Mouse (Mus musculus): ENCODE results near the gene Has3. TPM values are rescaled to one million over a fixed set of nuclear protein-coding genes. Genes with fewer than 3 reads are reported as not detected.
"Not testable (repeated sequence)": the region's sequence is repeated elsewhere in the genome, so short reads cannot be mapped to it uniquely, and the experiment has no call there.

Has3 gene
- polyA plus RNA-seq, 1 experiment: 0.46 TPM

- H3K9ac ChIP-seq (ENCODE audit: low read depth, poor library complexity, severe bottlenecking): no peak overlapping the region
- no peak overlapping the region for H3K27ac ChIP-seq (ENCODE audit: insufficient read depth, low read length)
- peaks cover 59% of the 10 kb centered on the region for H3K36me3 ChIP-seq (ENCODE audit: control insufficient read depth, insufficient read depth, low read length, poor library complexity, severe bottlenecking)
- no peaks in the 10 kb centered on the region for H3K4me1 ChIP-seq (ENCODE audit: control insufficient read depth, insufficient read depth, low read length)
- H3K4me3 ChIP-seq (ENCODE audit: low read depth, low read length): no peak overlapping the region
- TF ChIP-seq EP300 (IDR thresholded peaks at IDR 0.05; ENCODE audit: insufficient read depth, low read depth, low read length) (no peak), POLR2A (IDR thresholded peaks at IDR 0.05; ENCODE audit: insufficient read depth, low read length) (no peak), CTCF (IDR thresholded peaks at IDR 0.05; ENCODE audit: low read depth, low read length) (no peak)
- no peaks in the 10 kb centered on the region for H3K27me3 ChIP-seq (ENCODE audit: control insufficient read depth, insufficient read depth, low read length, poor library complexity, severe bottlenecking)
- no peaks in the 10 kb centered on the region for H3K9me3 ChIP-seq (replicated peaks; ENCODE audit: control insufficient read depth, insufficient read depth, low read length, poor library complexity, severe bottlenecking)
These were observed 10.2 kb downstream of the Has3 start for GRCm38 (mm10) chr8:106880121-106880707.

- H3K9ac ChIP-seq (ENCODE audit: low read depth, poor library complexity, severe bottlenecking); H3K9me3 ChIP-seq (replicated peaks; ENCODE audit: control insufficient read depth, insufficient read depth, low read length, poor library complexity, severe bottlenecking); H3K27ac ChIP-seq (ENCODE audit: insufficient read depth, low read length); H3K4me1 ChIP-seq (ENCODE audit: control insufficient read depth, insufficient read depth, low read length); H3K27me3 ChIP-seq (ENCODE audit: control insufficient read depth, insufficient read depth, low read length, poor library complexity, severe bottlenecking); H3K4me3 ChIP-seq (ENCODE audit: low read depth, low read length): not testable (repeated sequence)
- H3K36me3 ChIP-seq (ENCODE audit: control insufficient read depth, insufficient read depth, low read length, poor library complexity, severe bottlenecking): peaks cover 71% of the 10 kb centered on the region
These were observed 14.1 kb downstream of the Has3 start for GRCm38 (mm10) chr8:106884094-106884493.

- not testable (repeated sequence) for H3K9ac ChIP-seq (ENCODE audit: low read depth, poor library complexity, severe bottlenecking); H3K27ac ChIP-seq (ENCODE audit: insufficient read depth, low read length); H3K27me3 ChIP-seq (ENCODE audit: control insufficient read depth, insufficient read depth, low read length, poor library complexity, severe bottlenecking); H3K4me1 ChIP-seq (ENCODE audit: control insufficient read depth, insufficient read depth, low read length); H3K4me3 ChIP-seq (ENCODE audit: low read depth, low read length); H3K9me3 ChIP-seq (replicated peaks; ENCODE audit: control insufficient read depth, insufficient read depth, low read length, poor library complexity, severe bottlenecking)
- H3K36me3 ChIP-seq (ENCODE audit: control insufficient read depth, insufficient read depth, low read length, poor library complexity, severe bottlenecking): peaks cover 67% of the 10 kb centered on the region
These were observed 14.9 kb downstream of the Has3 start for GRCm38 (mm10) chr8:106884826-106885400.

GRCm38 (mm10) chr8:106887336-106888189 is 17.5 kb downstream of the Has3 start:
- Histone ChIP-seq H3K27me3 (ENCODE audit: control insufficient read depth, insufficient read depth, low read length, poor library complexity, severe bottlenecking) (no peaks in the 10 kb centered on the region), H3K36me3 (ENCODE audit: control insufficient read depth, insufficient read depth, low read length, poor library complexity, severe bottlenecking) (peaks cover 51% of the 10 kb centered on the region), H3K4me3 (ENCODE audit: low read depth, low read length) (no peak overlapping the region), H3K9me3 (replicated peaks; ENCODE audit: control insufficient read depth, insufficient read depth, low read length, poor library complexity, severe bottlenecking) (no peaks in the 10 kb centered on the region), H3K27ac (ENCODE audit: insufficient read depth, low read length) (no peak overlapping the region), H3K4me1 (ENCODE audit: control insufficient read depth, insufficient read depth, low read length) (no peaks in the 10 kb centered on the region), H3K9ac (ENCODE audit: low read depth, poor library complexity, severe bottlenecking) (no peak overlapping the region; the same call in 1 of the 2 replicates)
- TF ChIP-seq EP300 (IDR thresholded peaks at IDR 0.05; ENCODE audit: insufficient read depth, low read depth, low read length) (no peak), CTCF (IDR thresholded peaks at IDR 0.05; ENCODE audit: low read depth, low read length) (peak; percentile 60), POLR2A (IDR thresholded peaks at IDR 0.05; ENCODE audit: insufficient read depth, low read length) (no peak)

GRCm38 (mm10) chr8:106888803-106889202 is 18.8 kb downstream of the Has3 start:
- TF ChIP-seq EP300 (IDR thresholded peaks at IDR 0.05; ENCODE audit: insufficient read depth, low read depth, low read length) (no peak), POLR2A (IDR thresholded peaks at IDR 0.05; ENCODE audit: insufficient read depth, low read length) (no peak), CTCF (IDR thresholded peaks at IDR 0.05; ENCODE audit: low read depth, low read length) (no peak)
- H3K27ac ChIP-seq (ENCODE audit: insufficient read depth, low read length): no peak overlapping the region
- H3K4me1 ChIP-seq (ENCODE audit: control insufficient read depth, insufficient read depth, low read length): no peaks in the 10 kb centered on the region
- H3K4me3 ChIP-seq (ENCODE audit: low read depth, low read length): no peak overlapping the region
- H3K9ac ChIP-seq (ENCODE audit: low read depth, poor library complexity, severe bottlenecking): no peak overlapping the region
- H3K9me3 ChIP-seq (replicated peaks; ENCODE audit: control insufficient read depth, insufficient read depth, low read length, poor library complexity, severe bottlenecking): no peaks in the 10 kb centered on the region
- peaks cover 39% of the 10 kb centered on the region for H3K36me3 ChIP-seq (ENCODE audit: control insufficient read depth, insufficient read depth, low read length, poor library complexity, severe bottlenecking)
- no peaks in the 10 kb centered on the region for H3K27me3 ChIP-seq (ENCODE audit: control insufficient read depth, insufficient read depth, low read length, poor library complexity, severe bottlenecking)

- peak overlapping the region; percentile 100 for H3K9ac ChIP-seq (ENCODE audit: low read depth, poor library complexity, severe bottlenecking)
- peaks cover 5% of the 10 kb centered on the region; the same call in 1 of the 2 replicates for H3K9me3 ChIP-seq (replicated peaks; ENCODE audit: control insufficient read depth, insufficient read depth, low read length, poor library complexity, severe bottlenecking)
These were observed 22.3 kb downstream of the Has3 start for GRCm38 (mm10) chr8:106892210-106892805.

More at GRCm38 (mm10) chr8:106892210-106892805, 22.3 kb downstream of the Has3 start:
- Histone ChIP-seq H3K27ac (ENCODE audit: insufficient read depth, low read length) (peak overlapping the region; percentile 99), H3K27me3 (ENCODE audit: control insufficient read depth, insufficient read depth, low read length, poor library complexity, severe bottlenecking) (no peaks in the 10 kb centered on the region), H3K4me3 (ENCODE audit: low read depth, low read length) (peak overlapping the region; percentile 87), H3K36me3 (ENCODE audit: control insufficient read depth, insufficient read depth, low read length, poor library complexity, severe bottlenecking) (peaks cover 37% of the 10 kb centered on the region), H3K4me1 (ENCODE audit: control insufficient read depth, insufficient read depth, low read length) (no peaks in the 10 kb centered on the region)
- TF ChIP-seq CTCF (IDR thresholded peaks at IDR 0.05; ENCODE audit: low read depth, low read length): no peak
- TF ChIP-seq POLR2A (IDR thresholded peaks at IDR 0.05; ENCODE audit: insufficient read depth, low read length): no peak
- no peak for TF ChIP-seq EP300 (IDR thresholded peaks at IDR 0.05; ENCODE audit: insufficient read depth, low read depth, low read length)
